ENCODE assay signal across 9 mouse cellular contexts in genomic region chr8:40132662-40133257, GRCm38 (mm10).
A peak's percentile ranks its signal among the peaks of the same experiment; 100 is the strongest.
DNase-seq lines count a peak whose midpoint lies in the region; ATAC-seq and TF ChIP-seq lines count a peak whose summit lies in the region.
"Had no signal": no experiment of that assay in that cellular context is flagged by ENCODE, and none has a peak within 500 bp of the region (broad histone marks: within the 10 kb centered on the region; RNA-seq: fewer than 3 reads in every experiment).

No protein-coding gene starts in this region.

- no peak overlapping the region for H3K27ac ChIP-seq in intestine, embryonic 14.5 days (ENCODE audit: low read depth)
- H3K27ac ChIP-seq in intestine, embryonic 16.5 days (ENCODE audit: low read length), result no peak overlapping the region
- no peak overlapping the region for H3K27ac ChIP-seq in ES-E14 (ENCODE audit: insufficient read depth, low read depth, low read length, poor library complexity, severe bottlenecking)
- H3K27ac ChIP-seq in intestine, postnatal 0 days (ENCODE audit: low read depth, low read length), result no peak overlapping the region
- H3K27ac ChIP-seq in midbrain, embryonic 15.5 days, result no peak overlapping the region
- H3K27ac ChIP-seq: limb, embryonic 13.5 days had no signal

- peak; percentile 81 for TF ChIP-seq CTCF in intestine, postnatal 0 days (IDR thresholded peaks at IDR 0.05; ENCODE audit: low read depth)

- H3K9ac ChIP-seq in intestine, embryonic 14.5 days (ENCODE audit: low read length), result no peak overlapping the region
- no peak overlapping the region for H3K9ac ChIP-seq in intestine, embryonic 16.5 days (ENCODE audit: low read depth, low read length)
- no peak overlapping the region for H3K9ac ChIP-seq in ES-E14 (ENCODE audit: insufficient read depth, low read depth, low read length, poor library complexity, severe bottlenecking)
- no peak overlapping the region for H3K9ac ChIP-seq in intestine, postnatal 0 days (ENCODE audit: low read depth, low read length)
- H3K9ac ChIP-seq in midbrain, embryonic 15.5 days, result no peak overlapping the region
- H3K9ac ChIP-seq: limb, embryonic 13.5 days had no signal

- H3K27me3 ChIP-seq in intestine, embryonic 14.5 days (replicated peaks; ENCODE audit: control insufficient read depth, insufficient read depth, low read length), result no peaks in the 10 kb centered on the region
- H3K27me3 ChIP-seq in intestine, embryonic 16.5 days (replicated peaks; ENCODE audit: control insufficient read depth, insufficient read depth, low read length), result no peaks in the 10 kb centered on the region
- no peaks in the 10 kb centered on the region for H3K27me3 ChIP-seq in intestine, postnatal 0 days (replicated peaks; ENCODE audit: control insufficient read depth, insufficient read depth, low read length)
- no peaks in the 10 kb centered on the region for H3K27me3 ChIP-seq in midbrain, embryonic 15.5 days (replicated peaks)

- in situ Hi-C loops in ES-E14 (cut with MboI; ENCODE audit: low sequenced_read_pairs in 2 of 2, unreplicated experiment in 2 of 2), result no loop called here

- 13% methylated on average over 9 of the region's 9 CpGs for WGBS in intestine, embryonic 14.5 days
- WGBS in intestine, embryonic 16.5 days, result 21% methylated on average over 9 of the region's 9 CpGs
- WGBS in intestine, postnatal 0 days, result 21% methylated on average over 9 of the region's 9 CpGs
- WGBS in midbrain, embryonic 15.5 days, result 21% methylated on average over 9 of the region's 9 CpGs

- no peaks in the 10 kb centered on the region for H3K4me1 ChIP-seq in intestine, embryonic 14.5 days (replicated peaks; ENCODE audit: control insufficient read depth, insufficient read depth, low read length)
- no peaks in the 10 kb centered on the region for H3K4me1 ChIP-seq in intestine, embryonic 16.5 days (ENCODE audit: control insufficient read depth, insufficient read depth, low read length)
- H3K4me1 ChIP-seq in ES-E14 (ENCODE audit: control insufficient read depth in 2 of 2, insufficient read depth in 2 of 2, low read length in 2 of 2, poor library complexity in 1 of 2), result no peaks in the 10 kb centered on the region
- H3K4me1 ChIP-seq in intestine, postnatal 0 days (replicated peaks; ENCODE audit: control insufficient read depth, insufficient read depth, low read length), result no peaks in the 10 kb centered on the region
- no peaks in the 10 kb centered on the region for H3K4me1 ChIP-seq in midbrain, embryonic 15.5 days

- H3K36me3 ChIP-seq in intestine, embryonic 14.5 days (ENCODE audit: control insufficient read depth, insufficient read depth, low read length), result no peaks in the 10 kb centered on the region
- H3K36me3 ChIP-seq in intestine, embryonic 16.5 days (ENCODE audit: control insufficient read depth, insufficient read depth, low read length), result no peaks in the 10 kb centered on the region
- no peaks in the 10 kb centered on the region for H3K36me3 ChIP-seq in ES-E14 (ENCODE audit: control insufficient read depth, insufficient read depth, low read length, poor library complexity, severe bottlenecking)
- H3K36me3 ChIP-seq in intestine, postnatal 0 days (ENCODE audit: control insufficient read depth, insufficient read depth), result no peaks in the 10 kb centered on the region
- no peaks in the 10 kb centered on the region for H3K36me3 ChIP-seq in midbrain, embryonic 15.5 days (replicated peaks)
- H3K36me3 ChIP-seq: limb, embryonic 13.5 days had no signal

- no peak overlapping the region for H3K4me3 ChIP-seq in intestine, embryonic 14.5 days (ENCODE audit: low read depth, low read length)
- H3K4me3 ChIP-seq in intestine, embryonic 16.5 days (ENCODE audit: low read length), result no peak overlapping the region
- no peak overlapping the region for H3K4me3 ChIP-seq in ES-E14 (ENCODE audit: insufficient read depth in 1 of 2, low read depth in 1 of 2, low read length in 2 of 2, poor library complexity in 1 of 2, severe bottlenecking in 1 of 2)
- no peak overlapping the region for H3K4me3 ChIP-seq in intestine, postnatal 0 days (ENCODE audit: low read depth, low read length)
- no peak overlapping the region for H3K4me3 ChIP-seq in midbrain, embryonic 15.5 days
- H3K4me3 ChIP-seq: limb, embryonic 13.5 days had no signal

- ATAC-seq in intestine, embryonic 14.5 days (replicated peaks; ENCODE audit: low FRiP score, low TSS enrichment, low read depth), result peak; percentile 55
- no peak for ATAC-seq in intestine, embryonic 16.5 days
- no peak for ATAC-seq in intestine, postnatal 0 days
- peak; percentile 80 for ATAC-seq in midbrain, embryonic 15.5 days (replicated peaks)

- no peak overlapping the region for H3K4me2 ChIP-seq in intestine, embryonic 14.5 days (ENCODE audit: low read length)
- H3K4me2 ChIP-seq in intestine, embryonic 16.5 days (ENCODE audit: low read depth, low read length), result no peak overlapping the region
- H3K4me2 ChIP-seq in intestine, postnatal 0 days (replicated peaks; ENCODE audit: low read depth), result no peak overlapping the region
- H3K4me2 ChIP-seq in midbrain, embryonic 15.5 days, result no peak overlapping the region
- H3K4me2 ChIP-seq: limb, embryonic 13.5 days had no signal

- H3K9me3 ChIP-seq in intestine, embryonic 14.5 days (ENCODE audit: control insufficient read depth, low read length), result no peaks in the 10 kb centered on the region
- no peaks in the 10 kb centered on the region for H3K9me3 ChIP-seq in intestine, embryonic 16.5 days (ENCODE audit: control insufficient read depth, low read length)
- H3K9me3 ChIP-seq in ES-E14 (ENCODE audit: control insufficient read depth, insufficient read depth, low read depth, low read length), result no peaks in the 10 kb centered on the region
- no peaks in the 10 kb centered on the region for H3K9me3 ChIP-seq in intestine, postnatal 0 days (ENCODE audit: control insufficient read depth)
- no peaks in the 10 kb centered on the region for H3K9me3 ChIP-seq in midbrain, embryonic 15.5 days
- H3K9me3 ChIP-seq: limb, embryonic 13.5 days had no signal

- no peak for DNase-seq in intestine, embryonic 14.5 days (ENCODE audit: low spot score)
- peak; percentile 38 for DNase-seq in ES-E14 (ENCODE audit: low read depth, low spot score)
- peak; percentile 85 for DNase-seq in embryo, embryonic 10.5 days (ENCODE audit: low spot score)
- no peak for DNase-seq in natural killer cell, adult 2 months (ENCODE audit: low spot score in 2 of 2)
- DNase-seq in heart, adult 8-10 months (ENCODE audit: low spot score), result no peak

TF ChIP-seq in ES-E14, 5 proteins besides CTCF, POLR2A, EP300 and RAD21:
- TF ChIP-seq ZC3H11A (IDR thresholded peaks at IDR 0.05; ENCODE audit: borderline replicate concordance, low read depth, low read length) (peak; percentile 80), ZNF384 (IDR thresholded peaks at IDR 0.05; ENCODE audit: low read depth, low read length) (no peak)

Comparison
In these comparisons a context has a peak if more than half of its experiments do, and no peak if none do; other contexts are left out.
1. ATAC-seq: peak in intestine, embryonic 14.5 days (single experiment) and midbrain, embryonic 15.5 days (single experiment); none in intestine, embryonic 16.5 days (single experiment) and intestine, postnatal 0 days (single experiment).
2. DNase-seq: peak in ES-E14 (single experiment) and embryo, embryonic 10.5 days (single experiment); none in intestine, embryonic 14.5 days (single experiment), natural killer cell, adult 2 months (0 of 2) and heart, adult 8-10 months (single experiment).